Mouse (Mus musculus) naive thymus-derived CD4-positive, alpha-beta T cell, adult 5 months (primary cell): Measurements from ENCODE around the gene Ypel5. TPM values are rescaled to one million over a fixed set of nuclear protein-coding genes. Genes with fewer than 3 reads are reported as not detected.

Source experiments
- polyA plus RNA-seq: library from polyadenylated mRNA; unstranded; fragments of 100-300 nt; shearing (Covaris generic); gene quantifications from one replicate; pipeline ENCODE4 v1.2.1, GENCODE M21; 2017

The Ypel5 gene
- 154 TPM for polyA plus RNA-seq

GRCm38 (mm10) chr17:72836158-72837115 is at the start of gene Ypel5:
Gene Ypel5 (plus strand): TSS chr17:72836453.

Other genes starting within 250 kb of the Ypel5 start
- gene Alk, start 231.8 kb upstream of the Ypel5 start, polyA plus RNA-seq, result 0.15 TPM
- gene Lbh, start 81.9 kb downstream of the Ypel5 start, polyA plus RNA-seq, result 15.4 TPM